Mouse (Mus musculus) lung, embryonic 15.5 days (tissue): Measurements from ENCODE around the gene Haghl. TPM values are rescaled to one million over a fixed set of nuclear protein-coding genes. Genes with fewer than 3 reads are reported as not detected.

Experiments used
- ATAC-seq: fragments of 200-750 bp; cut with Nextera tagmentation; 2 replicates; pipeline ENCODE4 v1.8.0; 2017; ENCODE audit warnings: moderate number of reproducible peaks, borderline replicate concordance; ENCODE audit not compliant: low FRiP score, low TSS enrichment; ENCODE audit errors: extremely low read depth
- H3K27ac ChIP-seq: fragments of 300-500 bp; sonication (generic); 2 replicates; pipeline ENCODE4 v1.5.1; 2015; ENCODE audit warnings: moderate library complexity, mild to moderate bottlenecking, inconsistent platforms
- H3K27me3 ChIP-seq: fragments of 300-500 bp; sonication (generic); 2 replicates; pipeline ENCODE4 v1.6.1; 2015; ENCODE audit warnings: inconsistent platforms
- H3K36me3 ChIP-seq: fragments of 300-500 bp; sonication (generic); 2 replicates; pipeline ENCODE4 v1.6.1; 2015; ENCODE audit warnings: inconsistent platforms
- H3K4me1 ChIP-seq: fragments of 300-500 bp; sonication (generic); 2 replicates; pipeline ENCODE4 v1.6.1; 2015; ENCODE audit warnings: inconsistent platforms
- H3K4me2 ChIP-seq: fragments of 300-500 bp; sonication (generic); 2 replicates; pipeline ENCODE4 v1.6.1; 2015; ENCODE audit warnings: inconsistent platforms, mild to moderate bottlenecking, moderate library complexity
- H3K4me3 ChIP-seq: fragments of 300-500 bp; sonication (generic); 2 replicates; pipeline ENCODE4 v1.5.1; 2015; ENCODE audit warnings: mild to moderate bottlenecking, inconsistent platforms
- H3K9ac ChIP-seq: fragments of 300-500 bp; sonication (generic); 2 replicates; pipeline ENCODE4 v1.6.1; 2015; ENCODE audit warnings: inconsistent platforms
- H3K9me3 ChIP-seq: fragments of 300-500 bp; sonication (generic); 2 replicates; pipeline ENCODE4 v1.6.1; 2016; ENCODE audit warnings: inconsistent platforms
- WGBS: fragments of 180-500 bp; shearing (Covaris S2); methylation state at CpG from one replicate; pipeline ENCODE4 v1.1.7; 2015; 5-methylcytosine and 5-hydroxymethylcytosine counted together
- polyA plus RNA-seq: library from polyadenylated mRNA; unstranded; fragments of >200 nt; fragmentation: Nextera tagmentation; extraction: Ambion mirVana; gene quantifications from 2 replicates; pipeline ENCODE4 v1.2.1, GENCODE M21; 2015

Gene Haghl
- polyA plus RNA-seq, 1 experiment from 2014 or later: 59.9 TPM

- H3K4me2 ChIP-seq: peak within 1 kb of the TSS; percentile 97
- H3K27me3 ChIP-seq: no peaks in the 10 kb centered on the region
- ATAC-seq: no peak
- no peaks in the 10 kb centered on the region for H3K9me3 ChIP-seq
- H3K4me3 ChIP-seq: peak within 1 kb of the TSS; percentile 82
- H3K9ac ChIP-seq: peak within 1 kb of the TSS; percentile 70
- H3K4me1 ChIP-seq: peaks cover 56% of the 10 kb centered on the region
- 15% methylated on average over 6 of the region's 6 CpGs for WGBS
- H3K27ac ChIP-seq: 0 out of 2 replicates have a peak within 1 kb of the TSS, but pooled peaks have one; percentile 42
- H3K36me3 ChIP-seq: no peaks in the 10 kb centered on the region
These were observed 10.2 kb upstream of the Haghl start, which contains the start of gene AC134908.4 for GRCm38 (mm10) chr17:25795609-25796092. Gene AC134908.4, minus strand, starts transcription at chr17:25795659.

- no peaks in the 10 kb centered on the region for H3K27me3 ChIP-seq
- H3K36me3 ChIP-seq: no peaks in the 10 kb centered on the region; the same call in 1 of the 2 replicates
- peaks cover 58% of the 10 kb centered on the region for H3K4me1 ChIP-seq
- no peak for ATAC-seq
- 0 out of 2 replicates have a peak overlapping the region, but pooled peaks have one; percentile 82 for H3K4me3 ChIP-seq
- no peak overlapping the region for H3K9ac ChIP-seq
- WGBS: 84% methylated on average over 17 of the region's 17 CpGs
- no peak overlapping the region for H3K27ac ChIP-seq
- H3K4me2 ChIP-seq: peak overlapping the region; percentile 97
- no peaks in the 10 kb centered on the region for H3K9me3 ChIP-seq
These were observed 9.5 kb upstream of the Haghl start for GRCm38 (mm10) chr17:25794998-25795397.

GRCm38 (mm10) chr17:25794197-25794596 is 8.7 kb upstream of the Haghl start:
- H3K27ac ChIP-seq: peak overlapping the region; percentile 99; the same call in 1 of the 2 replicates

GRCm38 (mm10) chr17:25792615-25793014 is 7.1 kb upstream of the Haghl start, which contains the start of gene Fam173a:
Gene Fam173a, minus strand, starts transcription at chr17:25792901.
- H3K4me1 ChIP-seq: peaks cover 57% of the 10 kb centered on the region

More at GRCm38 (mm10) chr17:25794197-25794596, 8.7 kb upstream of the Haghl start:
- Histone ChIP-seq H3K36me3 (peaks cover 8% of the 10 kb centered on the region), H3K4me2 (no peak overlapping the region), H3K9me3 (no peaks in the 10 kb centered on the region), H3K27me3 (no peaks in the 10 kb centered on the region), H3K4me3 (no peak overlapping the region), H3K4me1 (peaks cover 58% of the 10 kb centered on the region), H3K9ac (no peak overlapping the region)
- WGBS: 59% methylated on average over 13 of the region's 13 CpGs
- no peak for ATAC-seq

GRCm38 (mm10) chr17:25791843-25792527 is 6.5 kb upstream of the Haghl start:
- peak overlapping the region; percentile 99 for H3K27ac ChIP-seq
- peak overlapping the region; percentile 88 for H3K4me3 ChIP-seq
- peak overlapping the region; percentile 87 for H3K4me2 ChIP-seq
- ATAC-seq: peak; percentile 66; the same call in 1 of the 2 replicates
- H3K36me3 ChIP-seq: peaks cover 20% of the 10 kb centered on the region
- peak overlapping the region; percentile 82 for H3K9ac ChIP-seq
- peaks cover 50% of the 10 kb centered on the region for H3K4me1 ChIP-seq
- H3K27me3 ChIP-seq: no peaks in the 10 kb centered on the region
- WGBS: under 1% methylated on average over 45 of the region's 45 CpGs
- no peaks in the 10 kb centered on the region for H3K9me3 ChIP-seq

More at GRCm38 (mm10) chr17:25792615-25793014, 7.1 kb upstream of the Haghl start, which contains the start of gene Fam173a:
- 2% methylated on average over 14 of the region's 14 CpGs for WGBS
- Histone ChIP-seq H3K4me3 (peak within 1 kb of the TSS; percentile 88), H3K27ac (peak within 1 kb of the TSS; percentile 99), H3K27me3 (no peaks in the 10 kb centered on the region), H3K9ac (peak within 1 kb of the TSS; percentile 82), H3K4me2 (peak within 1 kb of the TSS; percentile 87), H3K9me3 (no peaks in the 10 kb centered on the region), H3K36me3 (peaks cover 20% of the 10 kb centered on the region)
- peak; percentile 82 for ATAC-seq

GRCm38 (mm10) chr17:25791320-25791842 is 5.9 kb upstream of the Haghl start:
- Histone ChIP-seq H3K36me3 (peaks cover 20% of the 10 kb centered on the region), H3K4me1 (peaks cover 49% of the 10 kb centered on the region), H3K4me3 (peak overlapping the region; percentile 88), H3K27ac (peak overlapping the region; percentile 99), H3K27me3 (no peaks in the 10 kb centered on the region), H3K4me2 (peak overlapping the region; percentile 87), H3K9ac (peak overlapping the region; percentile 82), H3K9me3 (no peaks in the 10 kb centered on the region)
- ATAC-seq: peak; percentile 16; the same call in 1 of the 2 replicates
- 22% methylated on average over 19 of the region's 19 CpGs for WGBS

DNA sequence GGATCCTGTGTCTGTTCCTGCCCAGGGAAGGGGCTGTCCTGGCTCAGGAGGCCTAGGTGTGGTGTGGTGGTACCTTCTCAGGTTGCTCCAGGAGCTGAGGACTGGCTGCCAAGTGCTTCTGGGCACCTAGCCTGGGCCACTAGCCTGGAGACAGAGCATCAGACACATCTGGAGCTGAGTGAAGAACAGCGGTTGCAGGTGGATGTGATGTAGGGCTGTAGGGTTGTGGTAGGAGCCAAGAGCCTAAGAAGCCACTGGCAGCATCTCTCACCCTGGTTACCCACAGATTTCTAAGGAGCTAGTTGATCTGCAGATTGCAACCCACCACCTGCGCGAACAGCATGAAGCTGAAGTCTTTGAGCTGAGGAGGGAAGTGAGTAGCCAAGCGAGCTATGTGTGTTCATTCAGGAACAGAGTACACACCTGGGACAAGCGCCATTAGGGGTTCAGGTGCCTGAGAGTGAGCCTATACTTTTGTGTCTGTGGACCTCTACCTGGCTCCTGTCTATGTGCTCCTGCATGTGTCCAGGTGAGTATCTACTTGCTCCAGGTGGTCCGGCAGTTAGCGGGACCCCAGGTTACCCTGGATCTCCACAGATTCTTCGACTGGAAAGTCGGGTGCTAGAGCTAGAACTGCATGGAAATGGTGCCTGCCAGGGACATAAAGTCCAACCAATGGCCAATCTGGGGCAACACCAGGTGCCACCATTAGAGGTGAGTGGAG is 1.5 kb upstream of the Haghl start:
- no peak overlapping the region for H3K4me2 ChIP-seq
- peaks cover 34% of the 10 kb centered on the region for H3K4me1 ChIP-seq
- no peak overlapping the region for H3K9ac ChIP-seq
- WGBS: 88% methylated on average over 9 of the region's 9 CpGs
- H3K27ac ChIP-seq: no peak overlapping the region
- H3K4me3 ChIP-seq: no peak overlapping the region
- peaks cover 34% of the 10 kb centered on the region for H3K36me3 ChIP-seq
- no peaks in the 10 kb centered on the region for H3K9me3 ChIP-seq
- H3K27me3 ChIP-seq: no peaks in the 10 kb centered on the region
- no peak for ATAC-seq

- H3K36me3 ChIP-seq: peaks cover 41% of the 10 kb centered on the region
- H3K4me3 ChIP-seq: peak within 1 kb of the TSS; percentile 78
- H3K27ac ChIP-seq: peak within 1 kb of the TSS; percentile 91
- WGBS: 78% methylated on average over 3 of the region's 3 CpGs
- H3K4me2 ChIP-seq: peak within 1 kb of the TSS; percentile 80
- no peaks in the 10 kb centered on the region for H3K27me3 ChIP-seq
- ATAC-seq: no peak
- peaks cover 30% of the 10 kb centered on the region for H3K4me1 ChIP-seq
- H3K9ac ChIP-seq: peak within 1 kb of the TSS; percentile 73
- H3K9me3 ChIP-seq: no peaks in the 10 kb centered on the region
These were observed 807 bp upstream of the Haghl start, which contains the start of gene Ccdc78 for GRCm38 (mm10) chr17:25786280-25786679. Gene Ccdc78, plus strand, starts transcription at chr17:25786580.

DNA sequence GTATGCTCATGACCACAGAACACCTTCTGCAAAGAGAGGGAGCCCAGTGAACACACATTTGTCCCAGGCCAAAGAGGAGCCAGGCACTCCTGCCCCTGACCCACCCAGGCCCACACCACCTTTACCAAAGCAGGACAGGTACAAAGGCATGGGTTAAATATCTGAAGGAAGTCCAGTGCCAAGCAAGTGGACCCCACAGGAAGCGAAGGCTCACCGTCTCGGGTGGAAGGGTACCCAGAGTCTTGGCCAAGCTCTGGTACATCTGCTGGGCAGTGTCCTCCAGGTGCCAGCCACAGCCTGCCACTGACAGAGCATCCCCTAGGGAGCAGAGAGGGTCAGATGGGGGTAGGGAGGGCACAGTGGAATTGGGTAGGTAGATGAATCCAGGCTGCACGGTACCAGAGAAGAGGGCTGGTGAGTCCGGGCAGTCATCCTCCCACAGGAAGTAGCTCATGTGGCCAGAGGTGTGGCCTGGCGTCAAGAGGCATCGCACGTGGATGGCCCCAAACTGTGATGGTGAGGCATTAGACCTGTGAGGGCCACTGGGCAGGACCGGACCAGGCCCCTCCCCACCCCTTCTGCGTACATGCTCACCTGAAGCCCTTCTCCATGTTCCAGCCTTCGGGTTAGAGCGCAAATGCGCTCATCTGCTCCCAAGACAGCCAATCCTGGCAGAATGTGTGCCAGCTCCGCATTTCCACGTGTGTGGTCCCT is 1.5 kb downstream of the Haghl start:
- Histone ChIP-seq H3K27ac (no peak overlapping the region), H3K4me3 (peak overlapping the region; percentile 78), H3K9ac (0 out of 2 replicates have a peak overlapping the region, but pooled peaks have one; percentile 73), H3K4me2 (peak overlapping the region; percentile 80), H3K36me3 (peaks cover 41% of the 10 kb centered on the region), H3K4me1 (peaks cover 22% of the 10 kb centered on the region), H3K9me3 (no peaks in the 10 kb centered on the region), H3K27me3 (no peaks in the 10 kb centered on the region)
- ATAC-seq: no peak
- 65% methylated on average over 15 of the region's 15 CpGs for WGBS

DNA sequence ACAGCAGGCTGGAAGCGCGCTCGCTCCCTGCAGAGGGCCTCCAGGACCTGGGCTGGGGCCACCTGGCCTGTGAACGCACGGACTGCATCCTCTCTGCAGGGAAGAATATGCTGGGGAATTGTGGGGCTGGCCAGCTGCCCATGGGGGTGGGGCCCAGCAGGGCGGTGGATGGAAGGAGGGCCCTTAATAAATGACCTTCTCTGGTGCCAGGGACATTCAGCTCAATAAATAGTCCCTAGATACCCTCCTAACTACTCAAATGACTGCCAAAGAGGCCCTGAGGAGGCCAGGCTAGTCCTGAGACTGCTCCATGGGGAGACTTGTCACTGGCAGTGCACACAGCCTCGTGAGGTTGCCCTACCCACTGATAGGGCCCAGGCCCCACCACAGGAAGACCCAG is 2.4 kb downstream of the Haghl start:
- peaks cover 39% of the 10 kb centered on the region for H3K36me3 ChIP-seq
- no peak overlapping the region for H3K9ac ChIP-seq
- H3K27ac ChIP-seq: no peak overlapping the region

DNA sequence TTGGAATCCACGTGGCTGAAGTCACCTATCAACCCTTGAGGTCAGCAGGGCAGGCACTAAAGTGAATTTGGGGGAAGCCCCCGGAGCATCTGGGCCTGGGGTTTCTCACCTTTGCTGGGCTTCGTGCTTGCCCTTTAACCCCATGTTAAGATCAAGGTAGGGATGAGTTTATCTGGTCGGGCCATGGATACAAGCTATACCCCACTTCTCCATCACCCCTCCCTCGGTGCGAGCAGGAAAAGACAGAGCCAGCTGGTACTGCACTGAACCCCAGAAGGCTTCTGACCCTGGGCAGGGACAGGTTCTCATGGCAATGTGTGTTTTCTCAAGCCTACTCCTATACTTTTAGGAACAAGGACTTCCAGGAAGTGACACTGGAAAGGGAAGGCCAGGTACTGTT is 4.1 kb downstream of the Haghl start:
- H3K4me3 ChIP-seq: no peak overlapping the region
- 68% methylated on average over 6 of the region's 6 CpGs for WGBS
- no peak overlapping the region for H3K27ac ChIP-seq
- peaks cover 22% of the 10 kb centered on the region for H3K4me1 ChIP-seq
- peaks cover 35% of the 10 kb centered on the region for H3K36me3 ChIP-seq
- ATAC-seq: no peak
- no peak overlapping the region for H3K9ac ChIP-seq
- no peak overlapping the region for H3K4me2 ChIP-seq
- H3K27me3 ChIP-seq: no peaks in the 10 kb centered on the region
- no peaks in the 10 kb centered on the region for H3K9me3 ChIP-seq

More for the DNA sequence above, 2.4 kb downstream of the Haghl start:
- no peak overlapping the region for H3K4me3 ChIP-seq
- no peaks in the 10 kb centered on the region for H3K9me3 ChIP-seq
- WGBS: 67% methylated on average over 7 of the region's 7 CpGs
- ATAC-seq: no peak
- no peak overlapping the region for H3K4me2 ChIP-seq
- H3K27me3 ChIP-seq: no peaks in the 10 kb centered on the region
- peaks cover 22% of the 10 kb centered on the region for H3K4me1 ChIP-seq
